Mouse (Mus musculus): ENCODE data around the gene Fuca2.
A peak's percentile ranks its signal among the peaks of the same experiment; 100 is the strongest.
"Not testable (repeated sequence)": the region's sequence is repeated elsewhere in the genome, so short reads cannot be mapped to it uniquely, and the experiment has no call there.

Gene Fuca2

DNA sequence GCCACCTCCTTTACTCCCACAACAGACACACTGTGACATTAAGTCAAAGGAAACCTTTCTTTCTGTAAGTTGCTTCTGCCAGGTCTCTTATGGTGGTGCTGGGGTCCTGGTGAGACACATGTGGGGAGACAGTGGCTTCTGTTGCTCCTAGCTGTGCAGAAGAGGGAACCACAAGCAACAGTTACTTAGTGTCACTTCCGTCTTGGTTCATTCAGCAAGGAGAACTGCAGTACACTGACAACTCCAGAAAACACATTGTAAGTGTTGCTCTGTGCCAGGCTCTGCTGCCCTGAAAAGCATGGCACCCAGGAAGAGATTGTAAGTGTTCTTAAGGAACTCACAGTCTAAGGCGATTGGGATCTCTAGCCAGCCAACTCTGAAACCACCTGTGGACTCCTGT lies at the start of gene Fuca2:
TSS of gene Fuca2 (plus strand) at position 210 of the 400 bp plus-strand sequence.
- no peak for DNase-seq

- DNase-seq, result no peak
Measured at GRCm38 (mm10) chr10:13451640-13452039, 47.7 kb upstream of the Fuca2 start.

GRCm38 (mm10) chr10:13453200-13453990 lies 45.9 kb upstream of the Fuca2 start:
- DNase-seq, result no peak

DNA sequence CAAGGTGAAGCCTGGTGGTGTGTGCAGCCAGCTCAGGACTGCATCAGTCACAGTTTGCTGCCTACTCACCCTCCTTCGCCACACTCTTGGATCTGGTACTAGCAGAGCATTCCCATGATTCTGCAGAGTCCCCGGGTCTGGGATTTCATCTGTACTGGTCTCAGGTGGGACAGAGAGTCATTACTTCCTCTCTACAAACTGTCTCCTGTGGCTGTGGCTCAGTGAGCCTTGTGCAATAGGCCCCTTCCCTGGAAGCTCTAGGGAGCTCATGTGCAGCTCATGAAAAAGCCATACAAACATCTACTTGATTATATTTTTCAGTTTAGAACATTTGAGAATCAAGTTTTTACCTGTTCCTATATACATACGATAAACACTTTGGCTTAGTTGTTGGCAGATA lies 35.0 kb upstream of the Fuca2 start:
- not testable (repeated sequence) for DNase-seq

DNA sequence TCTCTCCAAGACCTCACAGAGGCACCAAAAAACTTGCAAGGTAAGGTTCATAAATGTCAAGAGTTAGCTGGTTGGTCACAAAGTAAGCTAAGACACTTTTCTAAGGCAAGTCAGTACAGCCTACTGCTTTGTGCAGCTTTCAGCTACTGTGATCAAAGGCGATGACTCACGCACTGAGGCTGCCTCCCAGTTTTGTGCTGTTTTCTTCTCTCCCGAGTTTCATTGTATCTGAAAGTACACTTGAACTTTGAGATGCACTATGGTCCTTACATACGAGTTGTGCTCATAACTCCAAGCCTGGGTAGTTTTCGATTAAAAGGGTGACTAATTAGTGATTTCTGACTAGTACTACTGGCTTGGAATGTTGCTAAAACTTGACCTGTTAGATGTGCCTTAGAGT lies 32.4 kb upstream of the Fuca2 start:
- DNase-seq, result no peak

- not testable (repeated sequence) for DNase-seq
Measured at GRCm38 (mm10) chr10:13468025-13468529, 31.3 kb upstream of the Fuca2 start.

- DNase-seq, result no peak
Measured at GRCm38 (mm10) chr10:13470236-13470635, 29.1 kb upstream of the Fuca2 start.

GRCm38 (mm10) chr10:13473287-13473832 lies 26.0 kb upstream of the Fuca2 start:
- DNase-seq, result no peak

GRCm38 (mm10) chr10:13473833-13474567 lies 25.3 kb upstream of the Fuca2 start, which contains the start of gene Phactr2:
Phactr2 (minus strand) TSS chr10:13474412.
- DNase-seq, result peak; percentile 69

GRCm38 (mm10) chr10:13474568-13474955 lies 24.8 kb upstream of the Fuca2 start:
- DNase-seq, result peak; percentile 16

- DNase-seq, result no peak
Measured at GRCm38 (mm10) chr10:13475121-13475520, 24.2 kb upstream of the Fuca2 start.

DNA sequence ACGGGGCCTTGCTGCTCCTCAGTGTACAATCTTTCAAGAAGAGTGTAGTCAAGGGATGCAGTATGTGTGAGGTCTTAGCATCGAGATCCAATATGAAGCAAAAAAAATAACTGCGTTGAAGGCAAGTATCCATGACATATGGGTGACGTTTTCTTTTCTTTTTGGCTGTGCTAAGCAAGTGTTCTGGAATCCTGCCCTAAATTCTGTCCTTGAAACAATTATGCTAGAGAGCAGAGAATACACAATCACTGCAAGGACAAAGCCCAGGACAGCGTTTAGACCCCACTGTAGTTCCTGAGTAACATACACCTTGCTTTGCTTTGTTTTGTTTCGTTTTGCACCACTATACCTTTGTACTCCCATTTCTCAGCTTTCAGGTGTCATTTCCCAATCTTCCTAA lies 20.0 kb upstream of the Fuca2 start:
- no peak for DNase-seq

GRCm38 (mm10) chr10:13485958-13486357 lies 13.4 kb upstream of the Fuca2 start:
- no peak for DNase-seq

GRCm38 (mm10) chr10:13489671-13490070 lies 9.7 kb upstream of the Fuca2 start:
- no peak for DNase-seq

GRCm38 (mm10) chr10:13493978-13494686 lies 5.2 kb upstream of the Fuca2 start:
- peak; percentile 63 for DNase-seq

- DNase-seq, result no peak
Measured at GRCm38 (mm10) chr10:13496315-13496714, 3.0 kb upstream of the Fuca2 start.

GRCm38 (mm10) chr10:13500473-13500872 lies 1.1 kb downstream of the Fuca2 start:
- DNase-seq, result no peak

DNA sequence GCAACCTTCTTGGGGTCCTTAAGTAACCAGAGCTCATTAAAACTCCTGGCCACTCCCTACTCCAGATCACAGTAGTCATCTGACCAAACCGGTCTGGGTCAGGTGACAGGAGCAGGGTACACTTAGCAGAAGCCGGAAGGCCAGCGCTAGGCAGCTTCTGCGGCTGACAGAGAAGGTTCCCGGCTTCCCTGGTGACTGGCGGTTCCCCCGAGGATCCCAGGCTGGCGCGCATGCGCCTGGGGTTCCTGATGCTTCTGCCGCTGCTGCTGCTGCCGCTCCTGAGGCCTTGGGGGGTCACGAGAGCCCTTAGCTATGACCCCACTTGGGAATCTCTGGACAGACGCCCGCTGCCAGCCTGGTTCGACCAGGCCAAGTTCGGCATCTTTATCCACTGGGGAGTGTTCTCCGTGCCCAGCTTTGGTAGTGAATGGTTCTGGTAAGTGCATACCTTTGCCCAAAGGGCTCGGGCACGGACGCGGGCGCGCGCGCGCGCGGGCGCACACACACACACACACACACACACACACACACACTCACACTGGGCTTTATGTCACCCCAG lies 1.7 kb downstream of the Fuca2 start:
- peak; percentile 93 for DNase-seq

- not testable (repeated sequence) for DNase-seq
Measured at GRCm38 (mm10) chr10:13501533-13501932, 2.2 kb downstream of the Fuca2 start.

DNA sequence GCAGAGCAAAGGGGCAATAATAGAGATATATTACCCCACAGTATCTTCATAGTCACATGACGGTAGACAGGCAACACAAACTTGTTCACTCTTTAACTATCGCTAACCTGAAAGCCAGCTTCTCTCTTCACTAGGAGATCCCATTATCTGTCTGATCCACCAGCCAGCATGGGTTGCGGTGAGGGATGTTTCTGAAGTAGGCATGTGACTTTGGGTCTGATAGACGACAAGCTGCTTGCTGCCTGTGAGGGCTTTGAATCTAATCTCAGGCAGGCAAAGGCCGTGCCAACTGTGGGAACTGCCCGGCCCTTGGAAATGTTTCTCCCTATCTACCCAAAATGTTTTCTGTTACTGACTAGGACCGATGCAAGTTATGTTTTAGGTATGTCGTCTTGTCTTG lies 3.0 kb downstream of the Fuca2 start:
- DNase-seq, result no peak

GRCm38 (mm10) chr10:13521857-13522256 lies 22.5 kb downstream of the Fuca2 start:
- no peak for DNase-seq

DNA sequence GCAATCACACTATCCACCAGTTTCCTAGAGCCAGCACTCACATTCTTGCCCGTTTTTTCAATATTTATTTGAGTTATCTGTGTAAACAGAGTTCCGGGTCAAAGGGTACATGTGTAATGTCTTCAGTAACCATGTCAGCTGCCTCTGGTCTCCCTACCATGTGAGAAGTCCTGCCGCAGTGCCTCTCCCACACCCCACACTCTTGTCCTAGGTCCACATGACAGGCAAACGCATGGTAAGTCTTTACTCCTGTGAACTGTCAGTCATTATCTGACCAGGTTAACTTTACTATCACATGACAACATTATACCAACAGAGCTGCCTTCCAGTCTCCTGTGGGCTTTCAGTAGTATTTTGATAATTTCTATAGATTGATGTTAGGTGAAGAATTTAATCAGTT lies 28.8 kb downstream of the Fuca2 start:
- no peak for DNase-seq

- no peak for DNase-seq
Measured at GRCm38 (mm10) chr10:13534751-13535150, 35.4 kb downstream of the Fuca2 start.
